Mouse (Mus musculus): Measurements from ENCODE around the gene Vmp1. TPM values are rescaled to one million over a fixed set of nuclear protein-coding genes. Genes with fewer than 3 reads are reported as not detected.

The Vmp1 gene
- polyA plus RNA-seq, 1 experiment = 157 TPM

GRCm38 (mm10) chr11:86654096-86654495, 29.5 kb downstream of the Vmp1 start:
- Histone ChIP-seq H3K79me2 (ENCODE audit: control insufficient read depth, insufficient read depth) (peaks cover 34% of the 10 kb centered on the region), H3K36me3 (ENCODE audit: control insufficient read depth, insufficient read depth) (peaks cover 12% of the 10 kb centered on the region), H3ac (ENCODE audit: control insufficient read depth, insufficient read length, low read depth) (peak overlapping the region; percentile 41), H3K27me3 (ENCODE audit: control insufficient read depth, insufficient read depth, insufficient read length) (no peaks in the 10 kb centered on the region), H3K4me3 (ENCODE audit: insufficient read depth, poor library complexity, severe bottlenecking) (no peak overlapping the region), H3K79me3 (ENCODE audit: low read depth) (peaks cover 3% of the 10 kb centered on the region)
- no peak for TF ChIP-seq FOSL1 (IDR thresholded peaks at IDR 0.05; ENCODE audit: insufficient read depth, low read length, poor library complexity, severe bottlenecking)
- TF ChIP-seq MAX (IDR thresholded peaks at IDR 0.05) = no peak
- TF ChIP-seq MYOD1 (IDR thresholded peaks at IDR 0.05; ENCODE audit: control insufficient read depth, insufficient read length, low read depth) = no peak
- TF ChIP-seq CEBPB (IDR thresholded peaks at IDR 0.05; ENCODE audit: low read depth) = no peak
- TF ChIP-seq MYOG (IDR thresholded peaks at IDR 0.05; ENCODE audit: control insufficient read depth, extremely low read depth, insufficient read length) = no peak
- TF ChIP-seq USF1 (IDR thresholded peaks at IDR 0.05; ENCODE audit: low read depth) = no peak
- no peak for TF ChIP-seq CTCF (IDR thresholded peaks at IDR 0.05; ENCODE audit: control insufficient read depth, insufficient read depth, insufficient read length)

DNA sequence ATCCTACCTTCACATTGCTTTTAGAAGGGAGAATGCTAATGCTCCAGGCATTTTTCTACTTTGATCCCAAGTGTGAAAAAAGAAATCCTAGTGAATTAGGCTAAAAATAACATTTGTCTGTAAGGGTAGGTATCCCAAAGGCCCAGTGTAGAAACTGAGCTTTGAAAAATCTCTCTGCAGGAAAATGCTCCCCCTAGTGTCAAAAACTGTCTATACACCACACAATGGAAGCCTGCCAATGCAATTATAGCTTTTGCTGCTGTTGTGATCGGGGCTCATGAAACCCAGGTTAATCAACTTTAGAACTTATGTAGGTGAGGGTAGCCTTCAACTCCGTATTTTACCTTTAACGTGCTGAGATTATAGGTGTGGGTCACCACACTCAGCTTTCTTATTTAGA, 30.2 kb downstream of the Vmp1 start:
- no peaks in the 10 kb centered on the region for H3K27me3 ChIP-seq (ENCODE audit: control insufficient read depth, insufficient read depth, insufficient read length)
- peak overlapping the region; percentile 41 for H3ac ChIP-seq (ENCODE audit: control insufficient read depth, insufficient read length, low read depth)
- H3K4me3 ChIP-seq (ENCODE audit: insufficient read depth, poor library complexity, severe bottlenecking) = no peak overlapping the region
- H3K36me3 ChIP-seq (ENCODE audit: control insufficient read depth, insufficient read depth) = peaks cover 9% of the 10 kb centered on the region
- H3K79me2 ChIP-seq (ENCODE audit: control insufficient read depth, insufficient read depth) = peaks cover 39% of the 10 kb centered on the region
- peaks cover 4% of the 10 kb centered on the region for H3K79me3 ChIP-seq (ENCODE audit: low read depth)
- no peak for TF ChIP-seq CEBPB (IDR thresholded peaks at IDR 0.05; ENCODE audit: low read depth)
- TF ChIP-seq MAX (IDR thresholded peaks at IDR 0.05) = no peak
- no peak for TF ChIP-seq USF1 (IDR thresholded peaks at IDR 0.05; ENCODE audit: low read depth)
- TF ChIP-seq CTCF (IDR thresholded peaks at IDR 0.05; ENCODE audit: control insufficient read depth, insufficient read depth, insufficient read length) = no peak
- TF ChIP-seq FOSL1 (IDR thresholded peaks at IDR 0.05; ENCODE audit: insufficient read depth, low read length, poor library complexity, severe bottlenecking) = no peak
- no peak for TF ChIP-seq MYOG (IDR thresholded peaks at IDR 0.05; ENCODE audit: control insufficient read depth, extremely low read depth, insufficient read length)

DNA sequence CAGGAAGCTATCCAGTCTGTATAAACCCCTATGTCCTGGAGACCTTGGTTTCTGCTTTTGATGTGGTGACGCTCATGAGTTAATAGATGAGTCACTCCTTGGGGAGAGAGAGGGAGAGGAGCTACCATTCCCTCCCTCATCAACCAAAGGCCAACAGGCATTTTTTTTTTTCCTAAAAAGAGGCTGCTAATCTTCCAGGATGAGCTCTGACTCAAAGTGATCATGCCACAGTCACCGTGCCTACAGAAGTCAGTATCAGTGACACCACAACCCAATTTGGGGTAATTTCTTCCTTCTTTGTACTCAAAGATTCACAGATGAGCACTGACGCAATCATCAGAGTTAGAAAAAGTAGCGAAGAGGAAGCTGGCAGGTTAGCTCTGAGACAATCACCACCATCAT, 31.1 kb downstream of the Vmp1 start:
- peak; percentile 7 for TF ChIP-seq MYOD1 (IDR thresholded peaks at IDR 0.05; ENCODE audit: control insufficient read depth, insufficient read length, low read depth)
- TF ChIP-seq FOSL1 (IDR thresholded peaks at IDR 0.05; ENCODE audit: insufficient read depth, low read length, poor library complexity, severe bottlenecking) = peak; percentile 98
- no peak for TF ChIP-seq MYOG (IDR thresholded peaks at IDR 0.05; ENCODE audit: control insufficient read depth, extremely low read depth, insufficient read length)
- peak; percentile 91 for TF ChIP-seq CEBPB (IDR thresholded peaks at IDR 0.05; ENCODE audit: low read depth)
- H3K36me3 ChIP-seq (ENCODE audit: control insufficient read depth, insufficient read depth) = peaks cover 15% of the 10 kb centered on the region

GRCm38 (mm10) chr11:86650676-86651075, 33.0 kb downstream of the Vmp1 start:
- H3ac ChIP-seq (ENCODE audit: control insufficient read depth, insufficient read length, low read depth) = peak overlapping the region; percentile 22
- H3K36me3 ChIP-seq (ENCODE audit: control insufficient read depth, insufficient read depth) = peaks cover 9% of the 10 kb centered on the region
- H3K4me3 ChIP-seq (ENCODE audit: insufficient read depth, poor library complexity, severe bottlenecking) = no peak overlapping the region
- H3K27me3 ChIP-seq (ENCODE audit: control insufficient read depth, insufficient read depth, insufficient read length) = no peaks in the 10 kb centered on the region
- H3K79me2 ChIP-seq (ENCODE audit: control insufficient read depth, insufficient read depth) = peaks cover 48% of the 10 kb centered on the region
- H3K79me3 ChIP-seq (ENCODE audit: low read depth) = peaks cover 7% of the 10 kb centered on the region
- TF ChIP-seq MAX (IDR thresholded peaks at IDR 0.05) (peak; percentile 38), USF1 (IDR thresholded peaks at IDR 0.05; ENCODE audit: low read depth) (no peak), CTCF (IDR thresholded peaks at IDR 0.05; ENCODE audit: control insufficient read depth, insufficient read depth, insufficient read length) (no peak), MYOG (IDR thresholded peaks at IDR 0.05; ENCODE audit: control insufficient read depth, extremely low read depth, insufficient read length) (no peak), FOSL1 (IDR thresholded peaks at IDR 0.05; ENCODE audit: insufficient read depth, low read length, poor library complexity, severe bottlenecking) (no peak), CEBPB (IDR thresholded peaks at IDR 0.05; ENCODE audit: low read depth) (no peak), MYOD1 (IDR thresholded peaks at IDR 0.05; ENCODE audit: control insufficient read depth, insufficient read length, low read depth) (peak; percentile 27)

More for the DNA sequence above, 31.1 kb downstream of the Vmp1 start:
- no peaks in the 10 kb centered on the region for H3K27me3 ChIP-seq (ENCODE audit: control insufficient read depth, insufficient read depth, insufficient read length)
- peak overlapping the region; percentile 19 for H3ac ChIP-seq (ENCODE audit: control insufficient read depth, insufficient read length, low read depth)
- H3K79me3 ChIP-seq (ENCODE audit: low read depth) = peaks cover 7% of the 10 kb centered on the region
- no peak overlapping the region for H3K4me3 ChIP-seq (ENCODE audit: insufficient read depth, poor library complexity, severe bottlenecking)
- peaks cover 46% of the 10 kb centered on the region for H3K79me2 ChIP-seq (ENCODE audit: control insufficient read depth, insufficient read depth)

GRCm38 (mm10) chr11:86649542-86649941, 34.1 kb downstream of the Vmp1 start:
- Histone ChIP-seq H3ac (ENCODE audit: control insufficient read depth, insufficient read length, low read depth) (no peak overlapping the region), H3K27me3 (ENCODE audit: control insufficient read depth, insufficient read depth, insufficient read length) (no peaks in the 10 kb centered on the region), H3K79me3 (ENCODE audit: low read depth) (peaks cover 5% of the 10 kb centered on the region), H3K4me3 (ENCODE audit: insufficient read depth, poor library complexity, severe bottlenecking) (no peak overlapping the region), H3K79me2 (ENCODE audit: control insufficient read depth, insufficient read depth) (peaks cover 44% of the 10 kb centered on the region), H3K36me3 (ENCODE audit: control insufficient read depth, insufficient read depth) (peaks cover 9% of the 10 kb centered on the region)
- TF ChIP-seq MYOD1 (IDR thresholded peaks at IDR 0.05; ENCODE audit: control insufficient read depth, insufficient read length, low read depth) (no peak), CEBPB (IDR thresholded peaks at IDR 0.05; ENCODE audit: low read depth) (no peak), FOSL1 (IDR thresholded peaks at IDR 0.05; ENCODE audit: insufficient read depth, low read length, poor library complexity, severe bottlenecking) (no peak), USF1 (IDR thresholded peaks at IDR 0.05; ENCODE audit: low read depth) (no peak), MAX (IDR thresholded peaks at IDR 0.05) (no peak), CTCF (IDR thresholded peaks at IDR 0.05; ENCODE audit: control insufficient read depth, insufficient read depth, insufficient read length) (no peak), MYOG (IDR thresholded peaks at IDR 0.05; ENCODE audit: control insufficient read depth, extremely low read depth, insufficient read length) (no peak)

Data from C2C12 (cell line).